ENCODE assay signal across 11 mouse cellular contexts in the genomic region with DNA sequence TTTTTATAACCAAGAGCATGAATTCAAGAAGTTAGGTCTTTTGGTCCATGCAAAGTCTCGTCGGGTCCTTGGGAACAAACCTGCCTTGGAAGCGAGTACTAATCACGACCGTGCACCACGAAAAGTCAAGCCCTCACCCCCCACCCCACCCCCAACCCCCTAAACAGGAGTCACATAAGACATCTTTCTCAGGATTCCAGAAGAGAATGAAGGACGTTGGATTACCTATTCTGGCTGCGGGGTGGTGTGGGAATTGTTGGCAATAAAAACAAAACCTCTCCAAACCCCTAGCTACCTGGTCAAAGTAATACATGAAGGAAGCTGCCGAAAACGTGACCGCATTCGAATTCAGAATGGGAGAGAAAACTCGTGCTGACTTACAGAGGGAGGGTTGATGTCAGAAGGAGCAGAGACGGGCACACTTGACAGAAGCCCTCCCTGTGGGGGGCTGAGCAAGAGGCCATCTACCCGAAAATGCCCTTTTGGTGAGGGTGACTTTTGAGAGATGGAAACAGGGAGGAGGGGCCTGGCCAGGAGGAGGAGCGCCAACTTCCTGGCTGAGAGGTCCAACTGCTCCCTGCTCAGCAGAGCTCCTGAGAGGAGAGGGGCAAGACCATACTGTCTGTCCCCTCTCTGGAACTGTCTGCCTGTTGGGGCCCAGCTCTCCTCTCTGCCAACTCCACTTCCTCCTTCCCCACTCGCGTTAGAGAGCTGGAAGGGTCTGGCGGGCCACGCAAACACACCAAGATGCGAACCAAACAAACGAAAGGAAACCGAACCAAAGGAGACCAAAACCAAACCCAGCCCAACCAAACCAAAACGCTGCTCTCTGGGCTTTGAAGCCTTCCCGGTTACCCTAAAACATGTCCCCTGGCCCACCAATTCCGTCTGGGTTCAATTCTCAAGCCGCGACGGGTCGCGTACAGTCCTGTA. TPM values are rescaled to one million over a fixed set of nuclear protein-coding genes. Genes with fewer than 3 reads are reported as not detected.
DNase-seq lines count a peak whose midpoint lies in the region; ATAC-seq and TF ChIP-seq lines count a peak whose summit lies in the region.
"Not testable (repeated sequence)": the region's sequence is repeated elsewhere in the genome, so short reads cannot be mapped to it uniquely, and the experiment has no call there.
"Had no signal": no experiment of that assay in that cellular context is flagged by ENCODE, and none has a peak within 500 bp of the region (broad histone marks: within the 10 kb centered on the region; RNA-seq: fewer than 3 reads in every experiment).

No protein-coding gene starts in this region.

- TF ChIP-seq POLR2A in embryonic fibroblast, embryonic 13.5 days (IDR thresholded peaks at IDR 0.05; ENCODE audit: low read depth, low read length): peak; percentile 67
- TF ChIP-seq POLR2A in limb, embryonic 14.5 days (IDR thresholded peaks at IDR 0.05; ENCODE audit: borderline replicate concordance, extremely low read depth, insufficient read depth, insufficient read length); olfactory bulb, adult 2 months (IDR thresholded peaks at IDR 0.05; ENCODE audit: insufficient read depth, low read depth, low read length): not testable (repeated sequence)

- 9% methylated on average over 29 of the region's 31 CpGs for WGBS in heart, embryonic 13.5 days
- 10% methylated on average over 28 of the region's 31 CpGs for WGBS in intestine, embryonic 14.5 days
- 11% methylated on average over 28 of the region's 31 CpGs for WGBS in limb, embryonic 14.5 days
- 10% methylated on average over 19 of the region's 31 CpGs for WGBS in macrophage (ENCODE audit: missing documents)
- WGBS in olfactory bulb, adult 2 months: 10% methylated on average over 29 of the region's 31 CpGs

- not testable (repeated sequence) for H3K9me3 ChIP-seq in heart, embryonic 13.5 days; intestine, embryonic 14.5 days (ENCODE audit: control insufficient read depth, low read length); limb, embryonic 14.5 days (ENCODE audit: control insufficient read depth, low read length)

- ATAC-seq in heart, embryonic 13.5 days (ENCODE audit: extremely low read depth, insufficient number of reproducible peaks, low FRiP score, low TSS enrichment); intestine, embryonic 14.5 days (replicated peaks; ENCODE audit: low FRiP score, low TSS enrichment, low read depth); limb, embryonic 14.5 days (ENCODE audit: low FRiP score, low read depth): not testable (repeated sequence)

- H3K36me3 ChIP-seq in heart, embryonic 13.5 days; intestine, embryonic 14.5 days (ENCODE audit: control insufficient read depth, insufficient read depth, low read length); limb, embryonic 14.5 days (ENCODE audit: control insufficient read depth, insufficient read depth, low read length); macrophage (ENCODE audit: inconsistent target): not testable (repeated sequence)

- peak; percentile 21 for DNase-seq in 3134 (ENCODE audit: extremely low read depth, insufficient read length, low spot score)
- peak; percentile 14 for DNase-seq in adrenal gland, postnatal 14 days
- DNase-seq in intestine, embryonic 14.5 days (ENCODE audit: low spot score): peak; percentile 79
- not testable (repeated sequence) for DNase-seq in limb, embryonic 14.5 days (ENCODE audit: low spot score)

- not testable (repeated sequence) for H3K79me2 ChIP-seq in macrophage (ENCODE audit: inconsistent target)

- peak overlapping the region; percentile 77 for H3K4me2 ChIP-seq in heart, embryonic 13.5 days
- H3K4me2 ChIP-seq in intestine, embryonic 14.5 days (ENCODE audit: low read length): peak overlapping the region; percentile 59
- peak overlapping the region; percentile 63 for H3K4me2 ChIP-seq in limb, embryonic 14.5 days (replicated peaks; ENCODE audit: low read depth, low read length, severe bottlenecking)

- peak overlapping the region; percentile 59 for H3K4me3 ChIP-seq in embryonic fibroblast, embryonic 13.5 days (ENCODE audit: insufficient read depth, low read length)
- peak overlapping the region; percentile 60 for H3K4me3 ChIP-seq in heart, embryonic 13.5 days
- peak overlapping the region; percentile 46 for H3K4me3 ChIP-seq in intestine, embryonic 14.5 days (ENCODE audit: low read depth, low read length)
- H3K4me3 ChIP-seq in limb, embryonic 14.5 days (replicated peaks; ENCODE audit: low read length): peak overlapping the region; percentile 47
- peak overlapping the region; percentile 61 for H3K4me3 ChIP-seq in macrophage (ENCODE audit: inconsistent target)
- H3K4me3 ChIP-seq in olfactory bulb, adult 2 months (ENCODE audit: insufficient read depth, low read depth, low read length): peak overlapping the region; percentile 43

- peak overlapping the region; percentile 89 for H3K9ac ChIP-seq in heart, embryonic 13.5 days
- H3K9ac ChIP-seq in intestine, embryonic 14.5 days (ENCODE audit: low read length): peak overlapping the region; percentile 53
- H3K9ac ChIP-seq in limb, embryonic 14.5 days (ENCODE audit: low read depth, low read length, severe bottlenecking): peak overlapping the region; percentile 68

- TF ChIP-seq CTCF in embryonic fibroblast, embryonic 13.5 days (IDR thresholded peaks at IDR 0.05; ENCODE audit: borderline replicate concordance, insufficient read depth, low read length); olfactory bulb, adult 2 months (IDR thresholded peaks at IDR 0.05; ENCODE audit: insufficient read depth, low read depth, low read length): not testable (repeated sequence)

- H3K27me3 ChIP-seq in heart, embryonic 13.5 days (replicated peaks); intestine, embryonic 14.5 days (replicated peaks; ENCODE audit: control insufficient read depth, insufficient read depth, low read length); limb, embryonic 14.5 days (ENCODE audit: control insufficient read depth, insufficient read depth, low read length): not testable (repeated sequence)

- peak overlapping the region; percentile 99 for H3K27ac ChIP-seq in embryonic fibroblast, embryonic 13.5 days (ENCODE audit: insufficient read depth, low read length)
- H3K27ac ChIP-seq in heart, embryonic 13.5 days (replicated peaks): peak overlapping the region; percentile 95
- H3K27ac ChIP-seq in intestine, embryonic 14.5 days (ENCODE audit: low read depth): peak overlapping the region; percentile 89
- peak overlapping the region; percentile 91 for H3K27ac ChIP-seq in limb, embryonic 14.5 days (replicated peaks; ENCODE audit: low read depth, low read length)
- H3K27ac ChIP-seq in macrophage: peak overlapping the region; percentile 78
- H3K27ac ChIP-seq in olfactory bulb, adult 2 months (ENCODE audit: insufficient read depth, low read depth, low read length): peak overlapping the region; percentile 4; the same call in 1 of the 2 replicates

- not testable (repeated sequence) for H3K4me1 ChIP-seq in embryonic fibroblast, embryonic 13.5 days (ENCODE audit: control insufficient read depth, insufficient read depth, low read length); intestine, embryonic 14.5 days (replicated peaks; ENCODE audit: control insufficient read depth, insufficient read depth, low read length); limb, embryonic 14.5 days (ENCODE audit: control insufficient read depth, insufficient read depth, low read length); olfactory bulb, adult 2 months (ENCODE audit: control insufficient read depth, insufficient read depth, low read length)
- peaks cover 15% of the 10 kb centered on the region for H3K4me1 ChIP-seq in heart, embryonic 13.5 days

RNA-seq across cellular contexts. Expression of a gene that starts 2.2 kb away (rescaled TPM):
- total RNA-seq in adrenal gland, postnatal 14 days (2021): not detected in 2 replicates
- not detected in 2 replicates for polyA plus RNA-seq in embryonic fibroblast, embryonic 13.5 days (2011; ENCODE audit: insufficient read length, low read depth, missing spikeins)
- not detected in 2 replicates for polyA plus RNA-seq in heart, embryonic 13.5 days (2015; fragmentation: Nextera tagmentation; extraction: Ambion mirVana)
- not detected in 2 replicates for polyA plus RNA-seq in intestine, embryonic 14.5 days (2014; fragmentation: Nextera tagmentation; extraction: Ambion mirVana)
- polyA plus RNA-seq in limb, embryonic 14.5 days (2012; rRNA removed): not detected in 2 replicates
- polyA plus RNA-seq in limb, embryonic 14.5 days (2014; fragmentation: Nextera tagmentation; extraction: Ambion mirVana): not detected in 2 replicates
- not detected for total RNA-seq in macrophage (2018; cell fraction: chromatin; rRNA removed)
- not detected for total RNA-seq in macrophage (2018; cell fraction: cytosol; rRNA removed)
- not detected for total RNA-seq in macrophage (2018; cell fraction: nucleus; rRNA removed)
- polyA plus RNA-seq in macrophage (2018): not detected in 3 replicates
- not detected in 2 replicates for polyA plus RNA-seq in olfactory bulb, adult 2 months (2012; ENCODE audit: insufficient read depth, insufficient read length, low replicate concordance, missing spikeins)
- total RNA-seq: heart, postnatal 25 days; layer of hippocampus, postnatal 10 days had no signal
- polyA plus RNA-seq: frontal cortex, adult 2 months had no signal

RNA-seq across cellular contexts. Expression of a gene that starts 3.1 kb away (rescaled TPM):
- not detected in 2 replicates for total RNA-seq in adrenal gland, postnatal 14 days (2021)
- polyA plus RNA-seq in embryonic fibroblast, embryonic 13.5 days (2011; ENCODE audit: insufficient read length, low read depth, missing spikeins): not detected in 2 replicates
- polyA plus RNA-seq in heart, embryonic 13.5 days (2015; fragmentation: Nextera tagmentation; extraction: Ambion mirVana): 0.20 and 0.31 TPM in 2 replicates
- polyA plus RNA-seq in intestine, embryonic 14.5 days (2014; fragmentation: Nextera tagmentation; extraction: Ambion mirVana): 0.22 TPM in 1 of 2 replicates, not detected in the other
- 0.13 and 0.24 TPM in 2 replicates for polyA plus RNA-seq in limb, embryonic 14.5 days (2012; rRNA removed)
- polyA plus RNA-seq in limb, embryonic 14.5 days (2014; fragmentation: Nextera tagmentation; extraction: Ambion mirVana): 0.21 TPM in 1 of 2 replicates, not detected in the other
- total RNA-seq in macrophage (2018; cell fraction: chromatin; rRNA removed): under 1 TPM in 4 of 26 experiments, not detected in 22; 0.63 to 0.94 (median 0.80) TPM
- under 1 TPM in 5 of 26 experiments, not detected in 21; 0.10 to 0.26 (median 0.14) TPM for total RNA-seq in macrophage (2018; cell fraction: cytosol; rRNA removed)
- under 1 TPM in 4 of 26 experiments, not detected in 22; 0.29 to 0.64 (median 0.53) TPM for total RNA-seq in macrophage (2018; cell fraction: nucleus; rRNA removed)
- not detected in 3 replicates for polyA plus RNA-seq in macrophage (2018)
- not detected in 2 replicates for polyA plus RNA-seq in olfactory bulb, adult 2 months (2012; ENCODE audit: insufficient read depth, insufficient read length, low replicate concordance, missing spikeins)
- total RNA-seq: heart, postnatal 25 days; layer of hippocampus, postnatal 10 days had no signal
- polyA plus RNA-seq: frontal cortex, adult 2 months had no signal

RNA-seq across cellular contexts. Expression of a gene that starts 16.8 kb away (rescaled TPM):
- not detected in 2 replicates for total RNA-seq in adrenal gland, postnatal 14 days (2021)
- polyA plus RNA-seq in embryonic fibroblast, embryonic 13.5 days (2011; ENCODE audit: insufficient read length, low read depth, missing spikeins): 0.70 TPM in 1 of 2 replicates, not detected in the other
- polyA plus RNA-seq in heart, embryonic 13.5 days (2015; fragmentation: Nextera tagmentation; extraction: Ambion mirVana): 0.29 TPM in 1 of 2 replicates, not detected in the other
- not detected in 2 replicates for polyA plus RNA-seq in intestine, embryonic 14.5 days (2014; fragmentation: Nextera tagmentation; extraction: Ambion mirVana)
- polyA plus RNA-seq in limb, embryonic 14.5 days (2012; rRNA removed): not detected in 2 replicates
- 0.33 and 0.48 TPM in 2 replicates for polyA plus RNA-seq in limb, embryonic 14.5 days (2014; fragmentation: Nextera tagmentation; extraction: Ambion mirVana)
- total RNA-seq in macrophage (2018; cell fraction: chromatin; rRNA removed): not detected
- not detected for total RNA-seq in macrophage (2018; cell fraction: cytosol; rRNA removed)
- not detected for total RNA-seq in macrophage (2018; cell fraction: nucleus; rRNA removed)
- polyA plus RNA-seq in macrophage (2018): not detected in 3 replicates
- not detected in 2 replicates for polyA plus RNA-seq in olfactory bulb, adult 2 months (2012; ENCODE audit: insufficient read depth, insufficient read length, low replicate concordance, missing spikeins)
- total RNA-seq: heart, postnatal 25 days; layer of hippocampus, postnatal 10 days had no signal
- polyA plus RNA-seq: frontal cortex, adult 2 months had no signal

RNA-seq across cellular contexts. Expression of a gene that starts 19.9 kb away (rescaled TPM):
- not detected in 2 replicates for total RNA-seq in adrenal gland, postnatal 14 days (2021)
- not detected in 2 replicates for polyA plus RNA-seq in embryonic fibroblast, embryonic 13.5 days (2011; ENCODE audit: insufficient read length, low read depth, missing spikeins)
- polyA plus RNA-seq in heart, embryonic 13.5 days (2015; fragmentation: Nextera tagmentation; extraction: Ambion mirVana): not detected in 2 replicates
- not detected in 2 replicates for polyA plus RNA-seq in intestine, embryonic 14.5 days (2014; fragmentation: Nextera tagmentation; extraction: Ambion mirVana)
- polyA plus RNA-seq in limb, embryonic 14.5 days (2012; rRNA removed): not detected in 2 replicates
- polyA plus RNA-seq in limb, embryonic 14.5 days (2014; fragmentation: Nextera tagmentation; extraction: Ambion mirVana): not detected in 2 replicates
- not detected for total RNA-seq in macrophage (2018; cell fraction: chromatin; rRNA removed)
- not detected for total RNA-seq in macrophage (2018; cell fraction: cytosol; rRNA removed)
- total RNA-seq in macrophage (2018; cell fraction: nucleus; rRNA removed): not detected
- polyA plus RNA-seq in macrophage (2018): not detected in 3 replicates
- polyA plus RNA-seq in olfactory bulb, adult 2 months (2012; ENCODE audit: insufficient read depth, insufficient read length, low replicate concordance, missing spikeins): not detected in 2 replicates
- total RNA-seq: heart, postnatal 25 days; layer of hippocampus, postnatal 10 days had no signal
- polyA plus RNA-seq: frontal cortex, adult 2 months had no signal

RNA-seq across cellular contexts. Expression of a gene that starts 22.8 kb away (rescaled TPM):
- total RNA-seq in adrenal gland, postnatal 14 days (2021): not detected in 2 replicates
- not detected in 2 replicates for polyA plus RNA-seq in embryonic fibroblast, embryonic 13.5 days (2011; ENCODE audit: insufficient read length, low read depth, missing spikeins)
- polyA plus RNA-seq in heart, embryonic 13.5 days (2015; fragmentation: Nextera tagmentation; extraction: Ambion mirVana): not detected in 2 replicates
- polyA plus RNA-seq in intestine, embryonic 14.5 days (2014; fragmentation: Nextera tagmentation; extraction: Ambion mirVana): 0.23 TPM in 1 of 2 replicates, not detected in the other
- 0.16 TPM in 1 of 2 replicates, not detected in the other for polyA plus RNA-seq in limb, embryonic 14.5 days (2012; rRNA removed)
- not detected in 2 replicates for polyA plus RNA-seq in limb, embryonic 14.5 days (2014; fragmentation: Nextera tagmentation; extraction: Ambion mirVana)
- total RNA-seq in macrophage (2018; cell fraction: chromatin; rRNA removed): not detected
- total RNA-seq in macrophage (2018; cell fraction: cytosol; rRNA removed): not detected
- total RNA-seq in macrophage (2018; cell fraction: nucleus; rRNA removed): not detected
- not detected in 3 replicates for polyA plus RNA-seq in macrophage (2018)
- polyA plus RNA-seq in olfactory bulb, adult 2 months (2012; ENCODE audit: insufficient read depth, insufficient read length, low replicate concordance, missing spikeins): not detected in 2 replicates
- total RNA-seq: heart, postnatal 25 days; layer of hippocampus, postnatal 10 days had no signal
- polyA plus RNA-seq: frontal cortex, adult 2 months had no signal

Comparison
In these comparisons a context has a peak if more than half of its experiments do, and no peak if none do; other contexts are left out.
1. H3K27ac ChIP-seq: peak in every context shown above with its lines; median percentile 99 in embryonic fibroblast, embryonic 13.5 days; 95 in heart, embryonic 13.5 days; 91 in limb, embryonic 14.5 days; 89 in intestine, embryonic 14.5 days; 78 in macrophage; 4 in olfactory bulb, adult 2 months.